Mouse (Mus musculus) telencephalon, adult 2 months (tissue): ENCODE results near the gene Fads3.

Experiments
- DNase-seq: peaks from one replicate; pipeline ENCODE4 v3.0.0-alpha.2; 2011; ENCODE audit warnings: low read depth, low spot score

Fads3 gene

DNA sequence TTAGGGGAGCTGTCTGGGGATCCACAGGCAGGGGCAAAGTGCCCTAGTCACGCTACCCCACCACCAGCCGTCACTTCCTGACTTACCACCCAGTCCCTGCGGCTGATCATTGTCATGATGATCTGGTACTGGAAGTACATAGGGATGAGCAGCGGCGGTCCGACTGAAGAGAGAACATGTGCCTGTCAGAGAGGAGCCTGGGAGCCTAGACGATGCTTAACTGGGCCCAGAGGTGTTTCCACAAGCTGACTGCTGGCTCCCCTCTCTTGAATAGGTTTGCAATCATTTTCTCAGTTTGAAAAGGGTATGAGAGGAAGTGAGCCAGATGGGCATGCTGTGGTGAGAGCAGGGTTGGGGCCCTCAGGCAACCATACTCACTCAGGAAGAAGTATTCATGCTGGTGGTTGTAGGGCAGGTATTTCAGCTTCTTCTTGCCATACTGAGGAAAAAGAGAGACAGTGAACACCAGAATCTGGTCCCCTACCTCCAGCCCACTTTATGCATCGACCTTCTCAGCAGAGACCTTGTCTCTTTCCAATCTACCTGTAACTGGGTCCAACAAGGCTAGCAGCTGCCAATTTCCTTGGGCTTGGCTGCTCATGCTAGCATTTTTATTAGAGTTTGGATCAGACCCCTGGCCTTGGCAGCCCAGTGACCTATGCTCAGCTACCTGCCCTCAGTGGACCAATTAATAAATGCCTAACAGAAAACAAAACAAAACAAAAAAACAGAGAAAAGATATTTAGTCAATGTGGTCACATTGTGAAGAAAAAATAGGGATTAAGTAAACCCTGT, 29.0 kb downstream of the Fads3 start:
- no peak for DNase-seq

DNA sequence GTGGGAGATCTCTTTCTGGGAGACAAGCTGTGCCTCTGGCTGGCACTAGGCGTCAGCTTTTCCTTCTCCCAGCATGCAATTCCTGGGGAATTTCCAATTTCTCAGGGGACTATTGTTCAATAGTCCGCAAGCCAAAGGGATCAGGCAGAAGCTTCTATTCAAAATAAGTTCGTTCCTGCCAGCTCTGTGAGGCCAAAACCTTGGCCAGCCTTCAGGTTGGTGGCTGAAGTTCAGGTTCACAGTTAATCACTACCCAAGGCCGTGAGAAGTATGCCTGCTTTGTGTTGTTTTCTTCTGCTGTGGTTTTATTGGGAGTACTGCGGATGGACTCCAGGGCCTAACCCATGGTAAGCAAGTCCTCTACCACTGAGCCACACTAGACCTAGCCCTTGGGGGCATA, 29.8 kb downstream of the Fads3 start:
- DNase-seq: no peak

DNA sequence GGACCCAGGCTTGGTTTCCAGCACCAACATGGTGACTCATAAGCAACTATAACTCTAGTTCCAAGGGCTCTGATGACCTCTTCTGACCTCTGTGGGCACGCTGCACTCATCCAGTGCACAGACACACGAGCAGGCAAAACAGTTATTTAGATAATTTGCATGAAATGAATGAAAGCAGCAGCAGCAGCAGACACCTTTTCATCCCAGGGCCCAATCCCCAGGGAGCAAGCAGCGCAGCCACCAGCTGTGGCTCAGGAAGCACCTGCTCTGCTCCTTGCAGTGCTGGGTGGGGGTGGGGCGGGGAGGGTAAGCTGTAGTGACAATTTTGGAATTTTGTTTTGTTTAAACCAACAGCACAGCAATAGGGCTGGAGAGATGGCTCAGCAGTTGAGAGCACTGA, 30.5 kb downstream of the Fads3 start:
- DNase-seq: no peak

DNA sequence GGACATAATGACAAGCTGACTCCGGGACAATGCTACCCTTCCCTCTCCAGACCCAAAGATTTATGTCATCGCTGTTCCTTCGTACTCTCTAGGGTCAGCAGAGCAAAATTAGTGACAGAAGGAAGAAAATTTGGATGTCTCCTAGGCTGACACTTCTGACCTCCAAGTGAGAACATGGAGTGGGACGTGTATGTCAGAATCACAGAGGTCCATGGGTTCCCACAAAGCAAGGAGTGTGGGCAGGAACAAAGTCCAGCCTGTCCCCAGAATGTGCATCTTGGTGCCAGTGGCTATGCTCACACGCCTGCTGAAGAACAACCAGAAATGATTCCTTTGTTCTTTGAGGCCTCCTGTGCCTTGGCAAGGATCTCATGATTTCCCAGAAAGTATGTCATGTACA, 31.8 kb downstream of the Fads3 start:
- DNase-seq: no peak

DNA sequence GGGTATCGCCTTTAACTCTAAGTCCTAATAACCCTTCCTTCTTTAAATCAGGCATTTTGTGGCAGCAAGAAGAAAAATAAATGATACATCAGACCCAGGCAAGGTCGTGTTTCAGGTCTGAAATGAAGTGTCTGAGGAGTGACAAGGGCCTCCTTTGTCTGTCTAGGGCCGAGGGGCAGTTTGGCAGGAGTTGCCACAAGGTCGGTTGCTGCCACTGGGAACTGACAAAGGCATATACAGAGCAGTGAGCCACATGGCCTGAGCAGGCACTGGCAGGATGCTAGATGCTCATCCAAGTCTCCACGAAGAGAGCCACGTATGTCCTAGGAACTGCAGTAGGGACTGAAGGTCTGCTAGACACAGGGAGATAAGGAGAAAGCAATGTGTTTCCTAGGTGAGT, 37.0 kb downstream of the Fads3 start:
- no peak for DNase-seq

DNA sequence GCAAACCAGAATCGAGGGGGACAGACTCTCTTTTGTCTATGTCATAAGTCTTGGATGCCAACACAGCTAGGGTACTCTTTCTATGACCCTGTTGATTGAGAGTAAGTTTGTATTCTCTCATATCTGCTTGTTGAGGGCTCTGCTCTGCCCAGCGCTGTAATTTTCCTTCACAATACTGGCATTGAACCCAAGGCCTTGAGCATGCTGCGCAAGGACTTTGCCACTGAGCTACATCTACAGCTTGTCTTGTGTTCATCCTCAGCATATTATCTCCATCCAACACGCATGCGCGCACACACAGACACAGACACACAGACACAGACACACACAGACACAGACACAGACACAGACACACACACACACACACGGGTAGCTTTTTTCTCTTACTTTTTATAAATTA, 39.0 kb downstream of the Fads3 start:
- DNase-seq: no peak

DNA sequence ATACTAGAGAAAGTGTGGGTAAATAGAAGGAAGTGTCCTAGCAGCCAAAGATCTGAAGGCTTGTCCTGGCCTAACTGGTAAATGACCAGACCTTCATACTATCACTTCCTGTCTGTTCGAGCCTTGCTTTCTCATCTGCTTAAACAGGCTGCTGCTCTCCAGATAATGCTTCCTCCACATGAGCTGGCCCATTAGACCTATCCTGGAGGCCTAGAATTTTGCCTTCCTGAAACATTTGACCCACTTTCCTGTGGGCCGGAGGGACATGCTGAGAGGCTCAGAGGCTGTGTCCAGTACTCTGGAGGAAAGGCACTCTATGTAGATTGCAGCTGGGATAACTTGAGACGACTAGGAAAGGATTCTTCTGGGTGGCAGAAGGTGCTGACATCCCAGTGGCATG, 40.7 kb downstream of the Fads3 start:
- no peak for DNase-seq

DNA sequence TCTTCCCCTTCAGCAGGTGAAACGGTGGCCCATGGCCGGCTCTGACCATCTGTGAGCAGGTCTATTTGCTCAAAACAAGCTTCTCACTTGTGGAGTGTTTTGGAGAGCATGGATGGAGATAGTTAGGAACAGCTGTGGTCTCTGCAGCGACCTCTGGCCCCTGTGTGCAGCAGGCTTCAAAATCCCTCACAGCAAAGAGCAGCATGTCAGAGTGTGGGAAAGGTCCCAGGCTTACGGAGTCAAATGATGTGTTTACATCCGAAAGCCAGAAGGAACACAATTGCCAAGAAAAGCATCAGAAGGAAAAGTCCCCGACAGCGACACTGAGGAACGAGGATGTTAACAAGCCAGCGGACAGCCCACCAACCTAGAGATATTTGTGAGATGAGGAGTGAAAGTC, 44.1 kb downstream of the Fads3 start:
- no peak for DNase-seq

DNA sequence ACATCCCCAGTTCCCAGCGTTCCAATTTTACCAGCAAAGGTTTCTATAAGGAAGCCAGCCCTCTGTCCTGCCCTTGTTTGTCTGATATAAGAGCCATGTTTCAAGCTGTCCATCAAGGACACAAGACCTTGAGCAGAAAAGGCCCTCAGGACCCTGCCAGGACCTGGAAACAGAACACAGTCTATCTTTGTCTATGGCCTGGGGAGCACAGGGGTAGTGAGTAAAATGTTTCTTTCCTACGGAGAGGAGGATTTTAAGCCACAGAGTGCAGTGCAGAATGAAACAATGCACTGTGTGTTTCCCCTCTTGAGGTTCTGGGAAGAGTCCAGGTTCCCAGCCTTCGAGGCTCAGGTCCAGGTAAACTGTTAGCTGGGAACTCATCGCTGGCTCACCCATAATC, 45.6 kb downstream of the Fads3 start:
- DNase-seq: no peak

DNA sequence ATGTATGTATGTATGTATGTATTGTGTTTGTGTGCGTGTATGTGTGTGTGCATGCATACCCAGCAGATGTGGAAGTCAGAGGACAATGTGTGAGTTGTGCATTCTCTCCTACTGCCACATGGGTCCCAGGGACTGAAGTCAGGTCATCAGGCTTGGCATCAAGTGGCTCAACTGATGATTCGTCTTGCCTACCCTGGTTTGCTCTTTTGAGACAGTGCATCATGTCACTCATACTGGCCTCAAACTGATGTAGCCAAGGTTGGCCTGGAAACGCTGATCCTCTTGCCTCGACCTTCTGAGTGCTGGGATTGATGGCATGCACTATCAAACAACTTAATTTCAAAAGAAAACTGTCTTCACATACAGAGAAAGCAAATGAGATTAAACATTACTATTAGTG, 52.5 kb downstream of the Fads3 start:
- DNase-seq: no peak

DNA sequence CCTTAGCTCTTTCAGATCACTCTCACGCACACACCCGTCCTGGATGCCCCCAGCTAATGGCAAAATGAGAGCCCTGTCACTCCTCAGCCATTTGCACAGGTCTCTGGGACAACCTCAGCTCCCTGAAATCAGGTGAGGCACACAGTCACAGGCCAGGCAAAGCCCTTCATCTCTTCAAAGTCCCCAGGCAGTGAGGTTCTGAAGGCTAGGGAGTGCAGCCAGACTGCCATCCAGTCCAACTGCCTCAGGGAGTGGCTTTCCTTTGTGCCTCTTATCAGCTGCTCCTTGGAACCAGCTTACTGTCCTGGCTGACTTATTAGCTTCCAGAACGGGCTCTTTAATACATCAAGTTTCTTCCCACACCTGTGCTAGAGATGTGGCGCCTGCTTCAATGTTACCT, 53.3 kb downstream of the Fads3 start:
- DNase-seq: no peak

DNA sequence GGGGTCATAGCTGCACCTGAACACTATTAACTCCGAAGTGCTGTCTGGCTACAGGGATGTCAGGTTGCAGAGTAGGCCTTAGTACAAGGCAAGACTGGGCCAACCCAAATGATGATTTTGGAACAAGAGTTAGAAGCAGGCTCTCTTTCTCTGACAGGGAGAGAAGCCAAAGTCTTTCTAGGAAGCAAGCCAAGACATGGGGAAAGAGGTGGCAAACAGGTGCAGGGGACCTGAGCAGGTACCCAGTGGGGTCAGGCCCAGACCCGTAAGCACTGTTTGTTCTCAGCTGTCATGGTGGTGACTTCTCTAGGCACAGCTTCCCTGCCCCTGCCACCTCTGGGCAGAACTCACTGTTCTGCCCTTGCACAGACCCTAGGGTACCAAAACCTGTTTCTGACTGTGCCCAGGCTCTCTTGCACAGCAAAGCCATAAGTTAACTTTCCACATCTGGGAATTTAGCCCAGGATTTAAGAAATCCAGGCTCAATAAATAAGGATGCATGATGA, 55.1 kb downstream of the Fads3 start:
- no peak for DNase-seq

DNA sequence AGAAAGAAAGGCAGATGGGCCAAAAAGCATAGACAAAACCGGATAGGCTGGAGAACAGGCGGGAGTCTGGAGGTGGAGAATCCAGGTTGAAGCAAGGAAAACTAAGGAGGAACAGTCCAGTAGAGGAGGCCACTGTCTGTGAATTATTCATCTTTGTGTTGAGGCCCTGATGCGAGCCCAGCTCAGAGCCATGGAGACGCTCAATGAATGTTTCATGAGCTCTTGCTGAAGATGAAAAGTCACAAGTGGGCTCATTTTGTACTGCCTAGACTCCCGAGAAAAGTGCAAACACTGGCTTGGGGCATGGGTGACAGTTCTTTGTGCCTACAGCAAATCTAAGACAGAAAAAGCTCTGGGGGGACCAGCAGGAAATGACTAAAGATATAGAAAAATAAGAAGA, 56.5 kb downstream of the Fads3 start:
- no peak for DNase-seq

DNA sequence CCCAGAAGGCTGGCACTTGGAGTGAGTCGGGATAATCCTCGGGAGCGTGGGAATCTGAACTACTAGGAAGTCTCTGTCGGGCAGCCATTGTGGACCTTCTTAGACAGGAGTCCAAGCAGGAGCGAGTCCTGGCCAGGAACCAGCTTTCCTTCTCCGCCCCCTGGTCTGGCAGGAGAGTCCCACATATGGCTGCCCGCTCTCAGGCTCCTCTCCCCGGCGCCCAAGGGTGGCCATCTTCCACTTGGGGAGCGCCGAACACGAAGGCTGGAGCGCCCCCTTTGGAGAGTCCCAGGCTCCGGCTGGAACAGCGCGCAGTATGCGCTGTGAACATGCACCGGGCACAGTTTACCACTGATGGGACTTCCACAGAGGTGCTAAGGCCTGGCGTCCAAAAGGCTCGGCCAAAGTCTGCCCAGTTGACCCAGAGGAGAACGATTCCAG, 59.3 kb downstream of the Fads3 start:
- DNase-seq: no peak

DNA sequence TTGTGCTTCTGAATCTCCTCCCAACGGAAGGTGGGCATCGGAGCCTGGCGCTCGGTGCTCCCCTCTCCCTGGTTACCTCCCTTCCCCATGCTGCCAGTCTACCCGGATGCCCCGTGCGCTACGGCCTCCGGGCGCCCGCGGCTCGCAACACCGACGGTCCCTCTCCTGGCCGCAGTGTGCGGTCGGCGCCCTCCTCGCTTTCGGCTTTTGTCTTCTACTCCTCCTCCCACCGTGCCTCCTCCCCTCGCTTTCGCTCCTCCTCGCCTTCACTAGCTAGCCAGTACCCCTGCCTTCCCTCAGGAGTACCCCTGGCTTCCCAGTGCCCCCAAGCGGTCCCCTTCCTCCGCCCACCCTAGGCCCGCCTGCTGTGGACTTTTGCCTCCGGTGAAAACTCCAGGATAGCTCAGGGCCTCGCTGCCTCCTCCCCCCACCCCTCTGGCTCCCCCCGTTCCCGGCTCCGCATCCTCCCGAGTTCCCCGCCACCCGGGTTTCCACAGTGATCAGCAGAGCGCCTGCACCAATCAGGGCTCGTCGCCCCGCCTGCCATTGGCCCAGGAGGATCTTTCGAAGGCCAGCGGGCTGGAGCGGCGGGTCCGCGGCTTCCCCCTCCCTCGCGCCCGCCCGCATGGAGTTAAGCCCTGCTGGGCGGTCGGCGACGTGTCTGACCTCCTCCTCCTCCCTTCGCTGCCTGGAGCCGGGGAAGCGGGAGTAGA, 60.1 kb downstream of the Fads3 start, which contains the start of gene Fads2:
TSS of gene Fads2 (minus strand) at position 406 of the 713 bp plus-strand sequence.
- DNase-seq: peak; percentile 72

DNA sequence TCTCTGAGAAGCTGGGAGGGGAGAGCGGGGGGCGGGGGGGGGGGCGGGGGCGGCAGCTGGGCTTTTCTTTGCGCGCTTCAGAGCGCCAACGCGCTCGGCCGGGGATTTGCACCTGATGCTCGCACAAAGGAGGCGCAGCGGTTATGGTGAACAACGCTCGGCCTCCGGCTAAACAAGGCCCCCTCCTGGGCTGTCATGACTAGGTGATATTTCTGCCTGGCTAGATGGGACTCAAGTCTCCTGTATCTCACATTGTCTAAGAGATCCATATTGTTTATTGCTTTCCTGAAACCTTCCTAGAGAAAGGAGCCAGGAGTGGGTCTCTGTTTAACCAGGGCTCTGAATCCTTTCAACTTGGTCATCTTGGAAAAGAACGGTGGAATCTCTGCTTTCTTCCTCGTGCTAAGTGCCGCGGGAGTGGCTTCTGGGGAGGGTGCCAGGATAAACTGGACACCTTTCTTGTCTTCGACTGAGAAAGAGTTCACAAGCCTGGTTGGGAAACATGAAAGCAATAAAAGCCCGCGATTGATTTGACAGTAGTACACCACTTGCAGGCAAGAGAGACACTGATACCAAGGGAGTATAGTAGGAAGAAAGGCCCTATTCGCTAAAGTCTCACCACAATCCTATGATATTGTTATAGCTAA, 60.8 kb downstream of the Fads3 start:
- DNase-seq: no peak

DNA sequence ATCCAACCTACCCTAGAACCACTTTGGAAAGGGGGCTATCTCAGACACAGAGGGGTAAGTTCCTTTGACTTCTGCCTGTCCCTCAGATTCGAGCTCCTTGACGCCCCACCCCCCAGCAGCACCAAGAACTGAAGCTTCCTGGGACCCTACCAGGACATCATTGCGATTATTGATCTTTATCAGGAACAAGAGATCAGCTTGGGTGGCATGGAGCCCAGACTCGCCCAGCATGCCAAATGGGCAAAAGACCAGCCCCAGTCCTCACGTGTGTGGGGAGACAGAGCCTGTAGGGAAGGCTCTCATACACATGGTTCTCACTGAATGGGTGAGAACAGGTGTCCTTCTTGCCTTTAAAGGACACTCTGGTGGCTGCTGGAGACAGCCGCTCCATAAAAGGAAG, 62.9 kb downstream of the Fads3 start:
- DNase-seq: no peak

DNA sequence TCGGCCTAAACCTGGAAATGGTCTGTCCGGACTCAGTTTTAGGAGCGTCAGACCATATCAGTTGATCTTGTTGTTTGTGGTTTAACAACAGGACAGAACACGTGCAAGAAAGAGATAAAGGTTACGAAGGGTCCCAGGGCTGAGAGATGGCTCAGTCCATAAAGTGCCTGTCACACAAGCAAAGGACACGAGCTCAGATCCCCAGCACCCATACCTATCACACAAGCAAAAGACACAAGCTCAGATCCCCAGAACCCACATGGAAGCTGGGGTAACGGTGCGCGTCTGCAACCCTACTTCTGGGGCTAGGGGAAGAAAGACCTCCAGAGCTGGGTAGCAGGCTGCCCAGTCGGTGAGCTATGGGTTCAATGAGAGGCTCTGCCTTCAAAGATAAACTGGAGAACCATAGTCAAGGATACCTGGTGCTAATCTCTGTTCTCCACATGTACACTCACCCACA, 63.7 kb downstream of the Fads3 start:
- DNase-seq: no peak

DNA sequence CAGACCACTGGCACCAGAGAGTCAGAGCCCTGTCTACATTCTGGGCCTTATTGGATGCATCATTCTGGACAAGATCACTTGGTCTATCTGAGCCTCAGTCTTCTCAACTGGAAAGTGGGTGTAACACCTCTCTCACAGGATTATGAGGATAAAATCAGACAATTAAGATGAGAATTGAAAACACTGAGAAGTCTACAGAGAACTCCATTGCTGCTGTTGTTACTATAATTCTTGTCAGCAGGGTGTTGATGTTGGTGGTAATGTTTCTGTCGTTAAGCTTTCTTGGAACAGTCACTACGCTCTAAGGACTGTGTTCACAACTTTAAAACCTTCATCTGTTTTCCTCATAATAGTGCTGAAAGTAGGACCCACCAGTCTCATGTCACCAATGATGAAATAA, 65.3 kb downstream of the Fads3 start:
- no peak for DNase-seq

DNA sequence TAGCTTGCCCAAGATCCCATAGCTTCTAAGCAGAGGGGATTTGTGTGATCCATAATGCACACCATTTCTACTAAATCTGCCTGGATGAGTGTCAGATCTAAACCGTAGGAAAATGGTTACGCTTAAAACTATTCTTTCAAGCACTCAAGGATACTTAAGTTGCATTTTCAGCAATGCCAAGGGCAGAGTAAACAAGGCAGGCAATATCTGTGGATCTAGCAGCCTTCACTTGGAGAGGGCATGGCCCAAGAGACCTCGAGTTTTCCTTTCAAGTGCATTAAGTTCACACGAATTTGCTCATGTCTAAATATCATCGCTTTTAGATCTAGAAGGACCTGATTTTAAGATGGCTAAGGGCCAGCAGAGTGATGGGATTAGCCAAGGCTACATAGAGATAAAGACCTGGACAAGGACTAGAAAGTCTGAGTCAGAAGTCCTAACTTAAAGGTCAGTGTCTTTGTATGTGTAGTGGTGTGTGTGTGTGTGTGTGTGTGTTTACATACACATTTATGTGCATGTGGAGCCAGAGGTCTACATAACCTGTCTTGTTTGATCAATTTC, 65.8 kb downstream of the Fads3 start:
- DNase-seq: no peak

DNA sequence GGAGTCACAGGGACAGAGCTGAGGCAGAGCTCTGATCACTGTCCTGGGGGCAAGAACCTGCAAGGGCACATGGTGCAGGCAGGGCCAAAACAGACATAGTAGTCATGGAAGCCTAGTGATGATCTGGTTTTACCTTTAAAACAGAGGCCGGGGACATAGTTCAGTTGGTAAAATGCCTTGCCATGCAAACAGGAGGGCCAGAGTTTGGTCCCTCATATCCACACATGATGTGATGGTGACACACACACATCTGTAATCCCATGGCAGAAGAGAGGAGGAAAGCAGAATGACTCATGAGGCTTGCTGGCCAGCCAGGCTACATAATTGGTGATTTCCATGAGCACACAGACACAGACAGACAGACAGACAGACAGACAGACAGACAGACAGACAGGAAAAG, 66.8 kb downstream of the Fads3 start:
- no peak for DNase-seq

DNA sequence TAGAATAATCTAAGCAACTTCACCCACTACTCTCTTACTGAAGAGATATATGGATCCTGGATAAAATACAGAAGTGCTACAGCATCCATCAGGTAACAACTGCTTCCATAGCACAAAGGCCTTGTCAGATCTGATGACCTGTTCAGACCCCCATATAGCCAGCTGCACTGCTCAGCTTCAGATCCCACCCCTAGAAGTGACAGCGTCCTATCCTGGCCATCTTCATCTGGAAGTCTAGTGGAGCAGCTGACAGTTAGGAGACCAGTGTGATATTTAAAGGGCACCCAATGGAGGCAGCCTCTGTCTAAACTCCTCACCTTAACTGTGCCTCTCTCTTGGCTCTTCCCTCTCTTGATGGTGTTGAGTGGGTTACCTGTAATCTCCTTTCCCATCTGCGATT, 67.3 kb downstream of the Fads3 start:
- no peak for DNase-seq
